Mouse (Mus musculus): ENCODE measurements around the gene Abcd1.

- no peak for TF ChIP-seq CTCF (IDR thresholded peaks at IDR 0.05)
- no peak for TF ChIP-seq POLR2A (IDR thresholded peaks at IDR 0.05; ENCODE audit: insufficient read depth, low read depth, low read length)
Measured at GRCm38 (mm10) chrX:73785666-73786065, 69.3 kb downstream of the Abcd1 start.
